Mouse (Mus musculus) mouse embryonic stem cell (cell line): ENCODE results near the gene Stra6l.

ENCODE experiments used
- in situ Hi-C, 2 experiments: fragments of 300-500 bp; cut with MboI; formaldehyde crosslinking; loops; 1 replicate in 1 of 2; 3 replicates in 1 of 2; pipeline ENCODE4 v1.14.3; 2019 to 2020; ENCODE audit warnings: low sequenced_read_pairs in 2 of 2, low pct_unique_long_range_greater_than_20kb in 1 of 2, mixed read lengths in 1 of 2; ENCODE audit not compliant: unreplicated experiment in 1 of 2

Stra6l gene

GRCm38 (mm10) chr4:45848109-45848824 is at the start of gene Stra6l:
Gene Stra6l, plus strand, starts transcription at chr4:45848664.
- in situ Hi-C loops: no loop called here

GRCm38 (mm10) chr4:45798964-45799363 is 49.5 kb upstream of the Stra6l start, which contains the start of gene Aldh1b1:
Gene Aldh1b1, plus strand, starts transcription at chr4:45799022.
- in situ Hi-C loops: loop anchor here (10.0 to 25.0 kb wide), 2 partner anchors 384 to 387 kb away; partner anchors contain the start of gene Slc25a51 (in 1 of the 2)

DNA sequence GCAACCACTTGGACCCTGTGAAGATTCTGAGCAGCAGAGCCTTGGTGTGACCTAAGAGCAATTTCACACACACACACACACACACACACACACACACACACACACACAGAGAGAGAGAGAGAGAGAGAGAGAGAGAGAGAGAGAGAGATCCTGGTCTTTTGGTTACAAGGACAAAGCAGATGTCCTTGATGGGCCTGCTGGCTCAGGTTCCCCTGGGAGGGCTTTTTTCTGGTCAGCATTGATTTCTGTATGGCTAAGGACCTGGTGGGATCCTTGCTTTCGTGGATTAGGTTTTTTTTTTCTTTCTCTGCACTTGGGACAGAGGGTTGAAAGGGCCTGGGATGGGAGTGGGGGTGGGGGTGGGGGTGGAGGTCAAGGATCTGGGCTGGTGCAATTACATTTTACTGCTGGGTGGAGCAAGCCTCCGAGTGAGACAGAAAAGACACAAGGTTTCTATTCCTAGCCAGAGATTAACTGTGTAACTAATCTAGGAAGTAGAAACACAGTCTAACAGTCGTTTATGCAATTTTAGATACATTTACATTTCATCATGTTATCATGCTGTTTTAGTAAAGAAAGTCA is 48.4 kb upstream of the Stra6l start:
- in situ Hi-C loops: loop anchor here (10.0 to 25.0 kb wide), 2 partner anchors 385 to 388 kb away; partner anchors contain the start of gene Slc25a51 (in 1 of the 2)

DNA sequence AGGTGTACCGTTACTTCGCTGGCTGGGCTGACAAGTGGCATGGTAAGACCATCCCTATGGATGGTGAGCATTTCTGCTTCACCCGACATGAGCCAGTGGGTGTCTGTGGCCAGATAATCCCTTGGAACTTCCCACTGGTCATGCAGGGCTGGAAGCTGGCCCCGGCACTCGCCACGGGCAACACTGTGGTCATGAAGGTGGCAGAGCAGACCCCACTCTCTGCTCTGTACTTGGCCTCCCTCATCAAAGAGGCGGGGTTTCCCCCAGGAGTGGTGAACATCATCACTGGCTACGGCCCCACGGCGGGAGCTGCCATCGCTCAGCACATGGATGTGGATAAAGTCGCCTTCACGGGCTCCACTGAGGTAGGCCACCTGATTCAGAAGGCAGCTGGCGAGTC is 45.6 kb upstream of the Stra6l start:
- in situ Hi-C loops: no loop called here

DNA sequence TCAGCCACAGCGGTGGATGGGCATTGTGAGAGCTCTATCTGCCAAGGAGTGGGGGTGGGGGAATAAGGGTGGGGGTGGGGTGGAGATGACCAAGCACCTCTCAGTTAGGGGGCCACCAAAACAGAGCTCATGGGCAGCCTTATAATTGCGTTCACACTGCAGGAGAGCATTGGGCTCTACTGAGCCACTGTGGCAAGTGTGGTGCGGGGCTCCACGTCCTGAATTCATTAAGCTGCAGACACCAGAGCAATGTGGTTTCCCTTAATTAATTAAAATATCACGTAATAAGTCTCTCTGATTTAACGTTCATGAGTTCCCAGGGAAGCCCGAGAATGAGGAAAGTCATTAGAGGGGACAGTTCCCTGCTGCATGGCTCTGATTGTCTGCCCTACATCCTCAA is 40.4 kb upstream of the Stra6l start:
- in situ Hi-C loops: no loop called here

GRCm38 (mm10) chr4:45811250-45811649 is 37.2 kb upstream of the Stra6l start:
- in situ Hi-C loops: no loop called here

DNA sequence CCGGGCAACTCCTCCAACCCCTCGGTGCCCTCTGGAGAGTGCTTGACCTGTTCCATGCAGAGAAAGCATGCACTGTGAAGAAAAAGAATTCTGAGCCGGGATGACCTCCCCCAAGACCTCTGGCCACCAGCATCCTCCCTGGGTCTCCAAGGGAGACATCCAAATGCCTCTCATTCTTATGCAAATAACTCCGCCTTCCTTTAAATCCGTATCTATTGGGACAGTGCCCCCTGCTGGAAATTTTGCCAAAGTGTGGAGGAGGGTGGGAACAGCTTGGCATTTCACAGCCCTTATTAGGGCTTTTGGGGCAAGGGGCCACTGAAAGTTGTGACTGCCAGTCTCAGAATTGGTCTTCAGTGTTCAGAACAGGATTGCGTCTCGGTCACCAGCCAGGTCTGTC is 32.9 kb upstream of the Stra6l start:
- in situ Hi-C loops: no loop called here

- in situ Hi-C loops: no loop called here
Measured at GRCm38 (mm10) chr4:45818814-45819207, 29.7 kb upstream of the Stra6l start.

GRCm38 (mm10) chr4:45819208-45819931 is 29.1 kb upstream of the Stra6l start:
- in situ Hi-C loops: no loop called here

- in situ Hi-C loops: no loop called here
Measured at GRCm38 (mm10) chr4:45820074-45820830, 28.2 kb upstream of the Stra6l start.

DNA sequence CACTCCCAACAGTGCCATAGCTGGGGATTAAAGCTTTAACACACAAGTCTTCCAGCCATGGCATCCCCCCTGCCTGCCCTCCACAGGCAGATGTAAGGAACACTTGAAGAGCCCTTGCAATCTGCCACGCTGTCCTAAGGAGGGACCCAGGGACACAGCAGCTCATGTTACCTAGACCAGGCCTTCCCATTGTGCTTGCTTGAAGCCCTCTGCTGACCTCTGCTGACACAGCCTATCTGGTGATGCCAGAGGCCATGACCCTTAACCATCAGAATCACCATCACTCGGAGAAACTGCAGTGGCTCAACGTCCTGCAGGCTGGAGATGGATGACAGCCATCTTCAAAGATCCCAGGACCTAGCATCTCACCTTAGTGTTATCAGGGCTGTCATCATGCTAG is 26.5 kb upstream of the Stra6l start:
- in situ Hi-C loops: no loop called here

DNA sequence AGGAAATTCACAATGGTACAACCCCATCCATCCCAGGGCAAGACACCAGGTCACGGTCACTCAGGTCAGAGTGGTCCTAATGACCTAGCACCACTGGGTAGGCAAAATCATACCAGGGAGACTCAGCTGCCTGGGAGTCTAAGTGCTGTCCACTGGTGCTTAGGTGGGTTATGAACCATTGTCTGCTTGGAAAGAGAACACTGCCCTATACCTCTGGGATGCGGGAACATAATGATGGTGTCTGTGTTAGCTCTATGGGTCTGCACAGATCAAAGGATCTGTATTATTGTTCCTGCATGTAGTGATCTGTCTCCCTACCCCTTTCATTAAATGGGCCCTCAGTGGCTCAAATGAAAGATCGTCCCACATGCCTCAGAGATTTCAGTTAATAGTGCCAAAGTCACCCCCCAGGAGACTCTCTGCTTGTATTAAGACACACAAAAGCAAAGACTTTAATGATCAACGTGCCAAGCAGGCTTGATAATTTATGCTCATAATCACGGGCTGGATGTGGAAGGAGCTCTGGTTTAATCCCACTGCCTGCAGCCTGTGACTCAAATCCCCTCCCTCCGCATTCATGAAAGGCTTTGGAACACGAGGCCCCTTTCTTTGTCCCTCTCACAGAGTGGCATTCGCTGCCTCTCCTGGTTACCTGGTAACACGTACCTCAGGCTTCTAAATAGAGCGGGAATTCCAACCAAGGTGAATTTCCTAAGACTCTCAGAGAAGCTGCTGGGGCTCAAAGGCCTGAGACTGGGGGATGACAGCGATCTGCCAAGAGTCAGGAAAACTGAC is 25.5 kb upstream of the Stra6l start:
- in situ Hi-C loops: no loop called here

DNA sequence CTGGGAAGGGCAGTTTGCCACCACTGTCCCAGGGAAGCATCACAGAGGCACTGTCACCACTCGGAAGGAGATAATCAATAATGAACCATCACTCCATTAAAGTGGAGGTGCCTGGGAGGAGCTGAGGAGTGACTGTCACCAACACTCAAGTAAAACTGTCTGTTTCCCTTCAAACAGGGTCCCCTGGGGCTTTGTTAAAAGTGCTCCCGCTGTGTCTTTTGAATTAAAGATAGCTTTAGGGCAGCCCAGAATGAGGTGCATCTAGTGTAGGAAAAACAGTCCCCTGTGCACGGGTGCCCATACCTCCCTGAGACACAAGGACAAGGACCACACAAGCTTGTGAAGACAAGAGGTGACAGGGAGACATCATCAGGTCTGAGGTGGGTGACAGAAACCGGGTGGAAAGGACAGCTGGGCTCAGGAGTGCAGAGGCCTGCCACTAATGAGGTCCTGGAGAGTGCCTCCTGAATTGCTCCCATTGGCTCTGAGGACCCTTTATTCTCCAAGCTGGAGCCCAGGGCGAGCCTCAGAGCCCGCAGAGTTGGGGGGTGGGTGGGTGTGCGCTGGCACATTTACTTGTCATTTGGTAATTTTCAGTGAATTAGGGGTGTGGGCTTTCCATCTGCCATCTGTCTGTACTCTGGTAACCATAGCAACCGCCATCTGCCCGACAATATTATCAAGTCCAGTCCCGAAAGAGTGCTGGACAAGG is 24.3 kb upstream of the Stra6l start:
- in situ Hi-C loops: no loop called here

- in situ Hi-C loops: no loop called here
Measured at GRCm38 (mm10) chr4:45824761-45825556, 23.5 kb upstream of the Stra6l start.

- in situ Hi-C loops: no loop called here
Measured at GRCm38 (mm10) chr4:45826275-45827040, 22.0 kb upstream of the Stra6l start, which contains the start of gene Igfbpl1. Gene Igfbpl1, minus strand, starts transcription at chr4:45826923.
